Mouse (Mus musculus) frontal cortex, postnatal 25 days (tissue): Measurements from ENCODE around the gene Aprt.
A peak's percentile ranks its signal among the peaks of the same experiment; 100 is the strongest.

Experiments used
- DNase-seq, 2 experiments: peaks; one replicate each; pipeline ENCODE4 v3.0.0; 2022; ENCODE audit warnings: low spot score in 2 of 2

The Aprt gene

GRCm38 (mm10) chr8:122576648-122577022, at the start of gene Aprt:
Gene Aprt (minus strand): TSS chr8:122576909.
- peak; percentile 81 to 88 for DNase-seq

- DNase-seq = no peak
Measured at GRCm38 (mm10) chr8:122625811-122626210, 49.1 kb upstream of the Aprt start.

- DNase-seq = no peak
Measured at GRCm38 (mm10) chr8:122624653-122625052, 47.9 kb upstream of the Aprt start.

GRCm38 (mm10) chr8:122623844-122624642, 47.3 kb upstream of the Aprt start:
- no peak for DNase-seq

- DNase-seq = no peak
Measured at GRCm38 (mm10) chr8:122622727-122623126, 46.0 kb upstream of the Aprt start, which contains the start of gene Pabpn1l. Gene Pabpn1l (minus strand): TSS chr8:122622739.

GRCm38 (mm10) chr8:122620446-122620845, 43.7 kb upstream of the Aprt start:
- DNase-seq = no peak

GRCm38 (mm10) chr8:122618660-122619378, 42.1 kb upstream of the Aprt start:
- no peak for DNase-seq

- peak; percentile 67 to 71 for DNase-seq
Measured at GRCm38 (mm10) chr8:122617947-122618546, 41.3 kb upstream of the Aprt start.

GRCm38 (mm10) chr8:122616181-122616905, 39.6 kb upstream of the Aprt start:
- no peak for DNase-seq

GRCm38 (mm10) chr8:122611295-122612133, 34.8 kb upstream of the Aprt start, which contains the start of the genes Galns and Trappc2l:
Gene Galns (minus strand): TSS chr8:122611463.
Gene Trappc2l (plus strand): TSS chr8:122611640.
- DNase-seq = peak; percentile 75 to 89

GRCm38 (mm10) chr8:122610612-122611277, 34.0 kb upstream of the Aprt start:
- DNase-seq = peak in 1 of 2 experiments; percentile 12

- no peak for DNase-seq
Measured at GRCm38 (mm10) chr8:122610209-122610608, 33.5 kb upstream of the Aprt start.

GRCm38 (mm10) chr8:122606810-122607209, 30.1 kb upstream of the Aprt start:
- no peak for DNase-seq

- DNase-seq = no peak
Measured at GRCm38 (mm10) chr8:122605367-122605766, 28.7 kb upstream of the Aprt start.

- DNase-seq = no peak
Measured at GRCm38 (mm10) chr8:122604640-122605039, 27.9 kb upstream of the Aprt start.

GRCm38 (mm10) chr8:122600666-122601065, 24.0 kb upstream of the Aprt start:
- no peak for DNase-seq

GRCm38 (mm10) chr8:122596031-122596430, 19.3 kb upstream of the Aprt start:
- DNase-seq = no peak

GRCm38 (mm10) chr8:122593783-122594507, 17.2 kb upstream of the Aprt start:
- no peak for DNase-seq

- DNase-seq = no peak
Measured at GRCm38 (mm10) chr8:122593240-122593639, 16.5 kb upstream of the Aprt start.

GRCm38 (mm10) chr8:122586749-122587148, 10.0 kb upstream of the Aprt start:
- no peak for DNase-seq
